Comparison of ENCODE assay signal across 8 mouse cellular contexts in genomic region chr5:123068115-123068514, GRCm38 (mm10). TPM values are rescaled to one million over a fixed set of nuclear protein-coding genes. Genes with fewer than 3 reads are reported as not detected.
DNase-seq lines count a peak whose midpoint lies in the region; ATAC-seq and TF ChIP-seq lines count a peak whose summit lies in the region.

Tmem120b (plus strand) TSS chr5:123068415.

- no peak for ATAC-seq in lung, embryonic 15.5 days (ENCODE audit: borderline replicate concordance, extremely low read depth, low FRiP score, low TSS enrichment)
- ATAC-seq in heart, embryonic 16.5 days (replicated peaks; ENCODE audit: extremely low read depth, insufficient read depth, low FRiP score) = no peak
- ATAC-seq in limb, embryonic 15.5 days (ENCODE audit: insufficient number of reproducible peaks, low FRiP score, low TSS enrichment, low read depth) = 0 out of 2 replicates have a peak, but pooled peaks have one; percentile 9
- no peak for ATAC-seq in CD4-positive, CD25-positive, alpha-beta regulatory T cell, adult 4 months

- H3K4me2 ChIP-seq in lung, embryonic 15.5 days = 0 out of 2 replicates have a peak within 1 kb of the TSS, but pooled peaks have one; percentile 3
- H3K4me2 ChIP-seq in heart, embryonic 16.5 days (ENCODE audit: low read depth, low read length) = peak within 1 kb of the TSS; percentile 32
- no peak within 1 kb of the TSS for H3K4me2 ChIP-seq in limb, embryonic 15.5 days

- WGBS in lung, embryonic 15.5 days = 85% methylated on average over 12 of the region's 12 CpGs
- 87% methylated on average over 12 of the region's 12 CpGs for WGBS in embryonic facial prominence, embryonic 10.5 days
- WGBS in heart, embryonic 16.5 days = 83% methylated on average over 12 of the region's 12 CpGs
- WGBS in limb, embryonic 15.5 days = 85% methylated on average over 12 of the region's 12 CpGs
- 93% methylated on average over 12 of the region's 12 CpGs for WGBS in kidney, adult 2 months

- no peak within 1 kb of the TSS for H3K9ac ChIP-seq in lung, embryonic 15.5 days
- H3K9ac ChIP-seq in heart, embryonic 16.5 days (ENCODE audit: low read length) = 0 out of 2 replicates have a peak within 1 kb of the TSS, but pooled peaks have one; percentile 25
- H3K9ac ChIP-seq in limb, embryonic 15.5 days = no peak within 1 kb of the TSS

- no peak for TF ChIP-seq CTCF in kidney, adult 2 months (conservative IDR thresholded peaks at IDR 0.05; ENCODE audit: insufficient read depth, insufficient read length, low read depth, low read length)

- no peak for DNase-seq in lung, postnatal 14 days
- DNase-seq in embryonic facial prominence, embryonic 10.5 days (ENCODE audit: low spot score) = no peak
- DNase-seq in kidney, adult 2 months = no peak
- DNase-seq in lung, postnatal 4 days = no peak

- no peaks in the 10 kb centered on the region for H3K9me3 ChIP-seq in lung, embryonic 15.5 days
- no peaks in the 10 kb centered on the region for H3K9me3 ChIP-seq in embryonic facial prominence, embryonic 10.5 days
- no peaks in the 10 kb centered on the region for H3K9me3 ChIP-seq in heart, embryonic 16.5 days (replicated peaks; ENCODE audit: control insufficient read depth, low read length)
- no peaks in the 10 kb centered on the region for H3K9me3 ChIP-seq in limb, embryonic 15.5 days

- no peak within 1 kb of the TSS; the same call in 1 of the 2 replicates for H3K27ac ChIP-seq in lung, embryonic 15.5 days
- no peak within 1 kb of the TSS for H3K27ac ChIP-seq in embryonic facial prominence, embryonic 10.5 days (replicated peaks)
- H3K27ac ChIP-seq in heart, embryonic 16.5 days (ENCODE audit: low read length) = peak within 1 kb of the TSS; percentile 91
- no peak within 1 kb of the TSS for H3K27ac ChIP-seq in limb, embryonic 15.5 days
- no peak within 1 kb of the TSS for H3K27ac ChIP-seq in kidney, adult 2 months (ENCODE audit: insufficient read depth, low read depth, low read length)

- no peak for TF ChIP-seq POLR2A in kidney, adult 2 months (IDR thresholded peaks at IDR 0.05; ENCODE audit: low read depth, low read length)

- H3K36me3 ChIP-seq in lung, embryonic 15.5 days = no peaks in the 10 kb centered on the region
- no peaks in the 10 kb centered on the region for H3K36me3 ChIP-seq in embryonic facial prominence, embryonic 10.5 days (replicated peaks)
- H3K36me3 ChIP-seq in heart, embryonic 16.5 days (ENCODE audit: control insufficient read depth, insufficient read depth) = no peaks in the 10 kb centered on the region
- H3K36me3 ChIP-seq in limb, embryonic 15.5 days = no peaks in the 10 kb centered on the region
- H3K36me3 ChIP-seq in kidney, adult 2 months (ENCODE audit: control insufficient read depth, insufficient read depth, low read length) = no peaks in the 10 kb centered on the region

- no peak within 1 kb of the TSS for H3K4me3 ChIP-seq in lung, embryonic 15.5 days
- no peak within 1 kb of the TSS for H3K4me3 ChIP-seq in embryonic facial prominence, embryonic 10.5 days
- H3K4me3 ChIP-seq in heart, embryonic 16.5 days (ENCODE audit: low read length) = no peak within 1 kb of the TSS
- H3K4me3 ChIP-seq in limb, embryonic 15.5 days = no peak within 1 kb of the TSS
- no peak within 1 kb of the TSS for H3K4me3 ChIP-seq in kidney, adult 2 months (ENCODE audit: insufficient read depth, low read depth, low read length)

- H3K27me3 ChIP-seq in lung, embryonic 15.5 days = no peaks in the 10 kb centered on the region
- no peaks in the 10 kb centered on the region for H3K27me3 ChIP-seq in embryonic facial prominence, embryonic 10.5 days (replicated peaks; ENCODE audit: low read depth, poor library complexity, severe bottlenecking)
- no peaks in the 10 kb centered on the region for H3K27me3 ChIP-seq in heart, embryonic 16.5 days (ENCODE audit: control insufficient read depth, insufficient read depth, low read length)
- no peaks in the 10 kb centered on the region for H3K27me3 ChIP-seq in limb, embryonic 15.5 days
- no peaks in the 10 kb centered on the region for H3K27me3 ChIP-seq in kidney, adult 2 months (replicated peaks; ENCODE audit: control insufficient read depth, insufficient read depth, low read length)

- 0 out of 2 replicates have a peak, but pooled peaks cover 4% of the 10 kb centered on the region for H3K4me1 ChIP-seq in lung, embryonic 15.5 days
- 0 out of 2 replicates have a peak, but pooled peaks cover 3% of the 10 kb centered on the region for H3K4me1 ChIP-seq in embryonic facial prominence, embryonic 10.5 days
- H3K4me1 ChIP-seq in heart, embryonic 16.5 days (ENCODE audit: control insufficient read depth, insufficient read depth, low read length) = peaks cover 7% of the 10 kb centered on the region
- peaks cover 3% of the 10 kb centered on the region; the same call in 1 of the 2 replicates for H3K4me1 ChIP-seq in limb, embryonic 15.5 days
- H3K4me1 ChIP-seq in kidney, adult 2 months (ENCODE audit: control insufficient read depth, insufficient read depth, low read length) = peaks cover 3% of the 10 kb centered on the region; the same call in 1 of the 2 replicates

RNA-seq across cellular contexts. Expression of gene Tmem120b, which starts in this region (rescaled TPM):
- polyA plus RNA-seq in lung, embryonic 15.5 days (2015; fragmentation: Nextera tagmentation; extraction: Ambion mirVana) = 12.8 and 14.0 TPM in 2 replicates
- 11.3 and 11.9 TPM in 2 replicates for polyA plus RNA-seq in embryonic facial prominence, embryonic 10.5 days (2016; fragmentation: Nextera tagmentation; extraction: Ambion mirVana)
- polyA plus RNA-seq in heart, embryonic 16.5 days (2015; fragmentation: Nextera tagmentation; extraction: Ambion mirVana) = 14.6 and 14.9 TPM in 2 replicates
- polyA plus RNA-seq in limb, embryonic 15.5 days (2015; fragmentation: Nextera tagmentation; extraction: Ambion mirVana) = 18.8 and 23.1 TPM in 2 replicates
- 1 to 10 TPM; 3.4 to 4.3 TPM for polyA plus RNA-seq in CD4-positive, CD25-positive, alpha-beta regulatory T cell, adult 4 months (2017; shearing (Covaris generic))
- 9.9 and 12.7 TPM in 2 replicates for polyA plus RNA-seq in kidney, adult 2 months (2012; rRNA removed)
